Mouse (Mus musculus) neural tube, embryonic 10.5 days (tissue): ENCODE results near the gene 6820408C15Rik.
A peak's percentile ranks its signal among the peaks of the same experiment; 100 is the strongest.

Source experiments
- DNase-seq: peaks from one replicate; pipeline ENCODE4 v3.0.0-alpha.2; 2017; ENCODE audit warnings: low spot score; ENCODE audit errors: extremely low spot score

Gene 6820408C15Rik

DNA sequence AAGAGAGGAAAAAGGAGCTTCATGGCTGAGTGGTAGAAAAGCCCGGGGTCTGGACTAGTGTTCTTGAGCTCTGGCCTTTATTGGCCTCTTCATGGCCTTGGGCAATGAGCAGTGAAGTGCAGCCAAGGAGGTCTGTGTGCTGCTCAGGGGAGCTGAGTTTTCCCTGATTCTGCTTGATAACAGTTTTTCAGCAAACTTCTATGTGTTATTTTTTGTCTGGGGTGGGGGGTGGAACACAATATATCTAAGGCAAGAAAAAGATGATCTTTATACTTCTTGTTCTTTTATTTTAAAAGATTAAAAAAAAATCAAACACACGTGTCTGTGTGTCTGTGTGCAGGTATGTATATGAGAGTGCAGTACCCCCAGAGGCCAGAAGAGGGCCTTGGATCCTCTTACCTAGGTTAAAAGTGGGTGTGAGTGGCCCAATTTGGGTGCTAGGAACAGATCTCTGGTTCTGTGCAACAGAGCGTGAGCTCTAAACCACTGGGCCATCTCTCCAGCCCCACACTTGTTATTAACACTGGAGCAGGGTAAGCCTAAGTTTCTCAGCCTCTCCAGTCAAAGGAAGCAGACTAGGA lies 49.3 kb downstream of the 6820408C15Rik start, which contains the start of gene Defb23:
Gene Defb23 (minus strand): TSS at position 51 of the 581 bp plus-strand sequence.
- no peak for DNase-seq

DNA sequence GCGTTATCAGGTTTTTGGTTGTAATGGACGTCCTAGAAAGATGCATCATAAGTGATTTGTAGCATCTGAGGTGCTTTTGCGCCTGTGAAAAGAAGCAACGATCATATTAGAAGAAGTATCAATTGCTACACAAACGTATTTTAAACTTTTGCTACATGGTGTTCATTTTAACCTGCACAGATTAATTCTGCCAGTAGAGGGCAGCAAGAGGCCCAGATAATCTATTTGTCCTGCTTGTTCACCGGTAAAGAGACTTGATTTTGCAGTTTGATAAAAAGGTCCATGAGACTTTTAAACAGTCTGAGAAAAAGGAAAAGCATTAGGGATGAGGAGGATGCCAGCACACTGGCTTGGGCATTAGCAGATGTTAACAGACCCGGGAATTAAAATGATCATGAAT lies 55.6 kb downstream of the 6820408C15Rik start:
- DNase-seq, result peak; percentile 26

- no peak for DNase-seq
Observed at GRCm38 (mm10) chr2:152472434-152472833, 57.0 kb downstream of the 6820408C15Rik start.

- no peak for DNase-seq
Observed at GRCm38 (mm10) chr2:152476763-152477162, 61.4 kb downstream of the 6820408C15Rik start, which contains the start of gene Defb20. Gene Defb20 (plus strand): TSS chr2:152477063.

GRCm38 (mm10) chr2:152480881-152481280 lies 65.5 kb downstream of the 6820408C15Rik start:
- no peak for DNase-seq

DNA sequence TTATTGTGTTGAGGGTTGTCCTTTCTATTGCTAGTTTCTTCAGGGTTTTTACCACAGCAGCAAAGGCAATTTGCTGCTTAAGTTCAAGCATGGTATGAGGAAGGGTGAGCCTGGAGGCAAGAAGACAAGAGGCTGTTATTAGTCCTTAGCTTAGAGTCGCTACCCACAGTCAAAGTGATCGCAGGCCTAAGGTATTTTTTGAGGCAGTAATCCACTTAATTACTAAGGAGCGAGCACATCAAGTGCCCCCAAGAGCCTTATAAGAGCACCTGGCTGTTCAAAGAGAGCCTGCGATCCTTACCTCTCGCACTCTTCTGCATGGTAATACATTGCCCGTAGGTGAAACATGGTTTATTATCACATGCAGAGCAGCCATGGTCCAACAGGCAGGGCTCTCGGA lies 66.3 kb downstream of the 6820408C15Rik start:
- DNase-seq, result no peak

GRCm38 (mm10) chr2:152487024-152487423 lies 71.6 kb downstream of the 6820408C15Rik start:
- peak; percentile 18 for DNase-seq

DNA sequence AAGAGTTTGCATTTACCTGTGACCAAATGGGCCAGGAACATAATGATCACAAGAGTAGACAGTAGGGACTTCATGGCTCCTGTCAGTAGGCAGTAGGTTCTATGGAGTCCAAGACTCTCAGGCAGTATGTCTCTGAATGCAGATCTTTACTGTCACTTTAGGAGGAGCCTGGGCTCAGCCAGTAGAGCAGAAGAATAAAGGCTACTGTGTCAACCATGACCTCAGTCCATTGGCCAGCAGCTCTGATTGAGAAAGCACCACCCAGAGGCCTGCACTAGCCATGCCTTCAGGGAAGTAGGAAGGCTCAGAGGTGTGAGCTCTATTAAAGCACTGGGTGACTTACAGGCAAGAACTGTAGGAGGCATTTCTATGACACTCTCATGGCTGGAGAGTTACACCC lies 74.7 kb downstream of the 6820408C15Rik start, which contains the start of gene Defb22:
Gene Defb22 (minus strand): TSS at position 101 of the 400 bp plus-strand sequence.
- no peak for DNase-seq

- no peak for DNase-seq
Observed at GRCm38 (mm10) chr2:152493151-152493550, 77.8 kb downstream of the 6820408C15Rik start.
